Mouse (Mus musculus): ENCODE measurements at regions not wholly inside any gene's neighbourhood (a gene's known extent, or its start where the extent isn't known, plus 50 kb on each side); places are given as distances from the start of the nearest gene placed in this dataset.

- ChIA-PET CTCF (no interaction called here), POLR2A (no interaction called here)
These were observed 398.4 kb downstream of the Rergl start for GRCm38 (mm10) chr6:139103397-139103796.

- CTCF ChIA-PET = no interaction called here
These were observed 402.5 kb downstream of the Rergl start for GRCm38 (mm10) chr6:139099273-139099672.

GRCm38 (mm10) chr6:139075433-139075832 is 417.1 kb upstream of the Igbp1b start:
- ChIA-PET CTCF (interaction anchor here in 1 of 4 experiments (0.6 kb wide), 1 partner anchor 152 kb away, joined by 3 read pairs; no protein-coding TSS in a partner anchor), POLR2A (no interaction called here)

More at GRCm38 (mm10) chr6:139099273-139099672, 402.5 kb downstream of the Rergl start:
- POLR2A ChIA-PET = no interaction called here

GRCm38 (mm10) chr6:139027696-139028095 is 369.4 kb upstream of the Igbp1b start:
- ChIA-PET CTCF (no interaction called here), POLR2A (interaction anchor here in 1 of 4 experiments (0.7 kb wide), 1 partner anchor 726 kb away, joined by 3 read pairs; no protein-coding TSS in a partner anchor)

- CTCF ChIA-PET = interaction anchor here in 2 of 4 experiments (0.6 to 0.7 kb wide), 2 partner anchors 107 to 1118 kb away, joined by 3 read pairs; no protein-coding TSS in a partner anchor
These were observed 356.2 kb upstream of the Igbp1b start for GRCm38 (mm10) chr6:139014526-139014925.

GRCm38 (mm10) chr6:139010501-139010900 is 352.2 kb upstream of the Igbp1b start:
- CTCF ChIA-PET = no interaction called here
- POLR2A ChIA-PET = no interaction called here

More at GRCm38 (mm10) chr6:139014526-139014925, 356.2 kb upstream of the Igbp1b start:
- POLR2A ChIA-PET = no interaction called here

Measured in embryonic stem cell, embryonic (primary cell).